Mouse (Mus musculus): Measurements from ENCODE around the gene Myom3.
A peak's percentile ranks its signal among the peaks of the same experiment; 100 is the strongest.

DNA sequence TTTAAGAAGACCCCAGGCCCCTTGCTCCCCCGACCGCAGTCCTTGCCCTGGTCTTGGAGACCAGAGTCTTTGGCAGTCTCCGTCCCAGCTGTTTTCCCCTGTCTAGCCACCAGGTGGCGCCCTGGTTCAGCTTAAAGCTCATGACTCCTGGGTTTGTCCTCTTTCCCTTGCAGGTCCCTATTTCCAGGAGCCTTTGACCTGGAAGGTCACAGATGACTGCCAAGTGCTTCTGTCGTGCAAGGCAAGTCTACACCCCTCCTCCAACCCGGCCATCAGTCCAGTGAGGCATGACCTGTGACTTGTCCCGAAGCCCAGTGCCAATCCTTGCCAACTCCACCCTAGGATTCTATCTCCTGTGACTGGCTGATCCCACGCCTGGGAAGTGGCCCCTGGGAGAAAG, 42.0 kb downstream of the Myom3 start:
- TF ChIP-seq CTCF (IDR thresholded peaks at IDR 0.05; ENCODE audit: insufficient read depth, low read depth, low read length) (peak; percentile 83), POLR2A (IDR thresholded peaks at IDR 0.05; ENCODE audit: insufficient read depth, low read depth, low read length) (no peak)
